Mouse (Mus musculus): ENCODE measurements at regions not wholly inside any gene's neighbourhood (a gene's known extent, or its start where the extent isn't known, plus 50 kb on each side); places are given as distances from the start of the nearest gene placed in this dataset.

GRCm38 (mm10) chr8:35996330-35997077 is 230.9 kb downstream of the Gm19410 start:
- no peak for DNase-seq

GRCm38 (mm10) chr8:35999584-35999983 is 234.0 kb downstream of the Gm19410 start:
- no peak for DNase-seq

GRCm38 (mm10) chr8:36004387-36004786 is 238.8 kb downstream of the Gm19410 start:
- no peak for DNase-seq

GRCm38 (mm10) chr8:36005536-36005935 is 239.9 kb downstream of the Gm19410 start:
- DNase-seq, result no peak

GRCm38 (mm10) chr8:36007724-36008123 is 242.1 kb downstream of the Gm19410 start:
- no peak for DNase-seq

- no peak for DNase-seq
Observed at GRCm38 (mm10) chr8:36009565-36009964, 244.0 kb downstream of the Gm19410 start.

GRCm38 (mm10) chr8:36010446-36011217 is 245.0 kb downstream of the Gm19410 start:
- DNase-seq, result no peak

GRCm38 (mm10) chr8:36014862-36015261 is 249.3 kb downstream of the Gm19410 start:
- peak; percentile 34 for DNase-seq

GRCm38 (mm10) chr8:36016321-36017114 is 250.9 kb downstream of the Gm19410 start:
- DNase-seq, result peak; percentile 24

GRCm38 (mm10) chr8:36018993-36019753 is 253.6 kb downstream of the Gm19410 start:
- DNase-seq, result no peak

GRCm38 (mm10) chr8:36019895-36020294 is 254.3 kb downstream of the Gm19410 start:
- no peak for DNase-seq

- no peak for DNase-seq
Observed at GRCm38 (mm10) chr8:36027586-36027985, 262.0 kb downstream of the Gm19410 start.

GRCm38 (mm10) chr8:36028121-36028955 is 262.7 kb downstream of the Gm19410 start:
- DNase-seq, result no peak

- no peak for DNase-seq
Observed at GRCm38 (mm10) chr8:36029445-36029844, 263.9 kb downstream of the Gm19410 start.

GRCm38 (mm10) chr8:36030237-36030636 is 264.6 kb downstream of the Gm19410 start:
- no peak for DNase-seq

- no peak for DNase-seq
Observed at GRCm38 (mm10) chr8:36031966-36032719, 266.6 kb downstream of the Gm19410 start.

- no peak for DNase-seq
Observed at GRCm38 (mm10) chr8:36035339-36035738, 269.7 kb downstream of the Gm19410 start.

GRCm38 (mm10) chr8:36036271-36036670 is 270.7 kb downstream of the Gm19410 start:
- DNase-seq, result no peak

GRCm38 (mm10) chr8:36041222-36041864 is 275.8 kb downstream of the Gm19410 start:
- no peak for DNase-seq

- no peak for DNase-seq
Observed at GRCm38 (mm10) chr8:36042594-36042993, 277.0 kb downstream of the Gm19410 start.
